Mouse (Mus musculus) midbrain, embryonic 14.5 days (tissue): ENCODE measurements around the gene Cd200r1. TPM values are rescaled to one million over a fixed set of nuclear protein-coding genes. Genes with fewer than 3 reads are reported as not detected.

Source experiments
- ATAC-seq: fragments of 200-750 bp; cut with Nextera tagmentation; 2 replicates; pipeline ENCODE4 v1.8.0; 2017; ENCODE audit warnings: moderate number of reproducible peaks, moderate library complexity; ENCODE audit not compliant: low FRiP score, low TSS enrichment
- DNase-seq: peaks from one replicate; pipeline ENCODE4 v3.0.0-alpha.2; 2015
- H3K27ac ChIP-seq: fragments of 300-500 bp; sonication (generic); replicated peaks from 2 replicates; pipeline ENCODE4 v1.5.1; 2014; ENCODE audit warnings: mild to moderate bottlenecking, low read depth, low read length, moderate library complexity
- H3K27me3 ChIP-seq: fragments of 300-500 bp; sonication (generic); 2 replicates; pipeline ENCODE4 v1.6.1; 2014; ENCODE audit warnings: low read length, control low read depth, mixed read lengths; ENCODE audit not compliant: control insufficient read depth, insufficient read depth
- H3K36me3 ChIP-seq: fragments of 300-500 bp; sonication (generic); 2 replicates; pipeline ENCODE4 v1.6.1; 2014; ENCODE audit warnings: low read length, control low read depth; ENCODE audit not compliant: control insufficient read depth, insufficient read depth
- H3K4me1 ChIP-seq: fragments of 300-500 bp; sonication (generic); 2 replicates; pipeline ENCODE4 v1.6.1; 2014; ENCODE audit warnings: mild to moderate bottlenecking, antibody characterized with exemption, low read length, control low read depth; ENCODE audit not compliant: control insufficient read depth, insufficient read depth
- H3K4me2 ChIP-seq: fragments of 300-500 bp; sonication (generic); 2 replicates; pipeline ENCODE4 v1.6.1; 2014; ENCODE audit warnings: mild to moderate bottlenecking, low read length, moderate library complexity
- H3K4me3 ChIP-seq: fragments of 300-500 bp; sonication (generic); replicated peaks from 2 replicates; pipeline ENCODE4 v1.5.1; 2014; ENCODE audit warnings: low read depth, low read length
- H3K9ac ChIP-seq: fragments of 300-500 bp; sonication (generic); replicated peaks from 2 replicates; pipeline ENCODE4 v1.6.1; 2014; ENCODE audit warnings: mild to moderate bottlenecking, low read length, moderate library complexity
- H3K9me3 ChIP-seq: fragments of 300-500 bp; sonication (generic); 2 replicates; pipeline ENCODE4 v1.6.1; 2016; ENCODE audit warnings: low read length, control low read depth, mixed read lengths; ENCODE audit not compliant: control insufficient read depth
- WGBS: fragments of 180-500 bp; shearing (Covaris S2); extraction: QIAGEN DNeasy Blood & Tissue Kit; methylation state at CpG from one replicate; pipeline ENCODE4 v1.1.7; 2014; 5-methylcytosine and 5-hydroxymethylcytosine counted together
- polyA plus RNA-seq: library from polyadenylated mRNA; unstranded; fragments of >200 nt; fragmentation: Nextera tagmentation; extraction: Ambion mirVana; gene quantifications from 2 replicates; pipeline ENCODE4 v1.2.1, GENCODE M21; 2014

Gene Cd200r1
- polyA plus RNA-seq, 1 experiment from 2014 or later: 0.61 TPM

- H3K9me3 ChIP-seq: no peaks in the 10 kb centered on the region
- no peaks in the 10 kb centered on the region for H3K27me3 ChIP-seq
- peak overlapping the region; percentile 90 for H3K27ac ChIP-seq
- ATAC-seq: peak; percentile 41
- peaks cover 13% of the 10 kb centered on the region for H3K36me3 ChIP-seq
- peak; percentile 83 for DNase-seq
- H3K4me2 ChIP-seq: peak overlapping the region; percentile 67
- WGBS: under 1% methylated on average over 14 of the region's 14 CpGs
- H3K9ac ChIP-seq: peak overlapping the region; percentile 71
- peaks cover 6% of the 10 kb centered on the region for H3K4me1 ChIP-seq
- H3K4me3 ChIP-seq: peak overlapping the region; percentile 71
Observed at GRCm38 (mm10) chr16:44724847-44725246, 40.7 kb upstream of the Cd200r1 start.

- ATAC-seq: no peak
- Histone ChIP-seq H3K27me3 (no peaks in the 10 kb centered on the region), H3K9ac (peak overlapping the region; percentile 71; the same call in 1 of the 2 replicates), H3K36me3 (peaks cover 15% of the 10 kb centered on the region), H3K4me2 (peak overlapping the region; percentile 67), H3K27ac (no peak overlapping the region), H3K9me3 (no peaks in the 10 kb centered on the region), H3K4me1 (peaks cover 6% of the 10 kb centered on the region), H3K4me3 (peak overlapping the region; percentile 71)
- WGBS: 51% methylated on average over 14 of the region's 14 CpGs
- peak; percentile 88 for DNase-seq
Observed at GRCm38 (mm10) chr16:44725286-44726223, 40.0 kb upstream of the Cd200r1 start.

GRCm38 (mm10) chr16:44727525-44727924 lies 38.0 kb upstream of the Cd200r1 start:
- Histone ChIP-seq H3K4me3 (no peak overlapping the region), H3K9ac (no peak overlapping the region), H3K4me1 (peaks cover 6% of the 10 kb centered on the region), H3K36me3 (peaks cover 33% of the 10 kb centered on the region), H3K9me3 (no peaks in the 10 kb centered on the region), H3K27ac (no peak overlapping the region), H3K27me3 (no peaks in the 10 kb centered on the region), H3K4me2 (no peak overlapping the region)
- no peak for DNase-seq
- 96% methylated on average over 3 of the region's 3 CpGs for WGBS
- ATAC-seq: no peak

GRCm38 (mm10) chr16:44734059-44734458 lies 31.5 kb upstream of the Cd200r1 start:
- peaks cover 85% of the 10 kb centered on the region for H3K36me3 ChIP-seq
- WGBS: 94% methylated on average over 3 of the region's 3 CpGs
- no peaks in the 10 kb centered on the region for H3K9me3 ChIP-seq
- no peak overlapping the region for H3K4me3 ChIP-seq
- no peaks in the 10 kb centered on the region for H3K4me1 ChIP-seq
- H3K9ac ChIP-seq: no peak overlapping the region
- H3K27me3 ChIP-seq: no peaks in the 10 kb centered on the region
- H3K4me2 ChIP-seq: no peak overlapping the region
- ATAC-seq: no peak
- DNase-seq: no peak
- H3K27ac ChIP-seq: no peak overlapping the region

GRCm38 (mm10) chr16:44735676-44736075 lies 29.9 kb upstream of the Cd200r1 start:
- Histone ChIP-seq H3K4me2 (no peak overlapping the region), H3K27ac (no peak overlapping the region), H3K4me3 (no peak overlapping the region), H3K36me3 (peaks cover 81% of the 10 kb centered on the region), H3K4me1 (no peaks in the 10 kb centered on the region), H3K9ac (no peak overlapping the region), H3K27me3 (no peaks in the 10 kb centered on the region), H3K9me3 (no peaks in the 10 kb centered on the region)
- DNase-seq (no peak), ATAC-seq (no peak)
- WGBS: 94% methylated on average over 5 of the region's 5 CpGs

- H3K4me2 ChIP-seq: no peak overlapping the region
- H3K9ac ChIP-seq: no peak overlapping the region
- no peak for ATAC-seq
- H3K27ac ChIP-seq: no peak overlapping the region
- H3K36me3 ChIP-seq: peaks cover 81% of the 10 kb centered on the region
- H3K4me3 ChIP-seq: no peak overlapping the region
- H3K27me3 ChIP-seq: no peaks in the 10 kb centered on the region
- 92% methylated on average over 4 of the region's 4 CpGs for WGBS
- no peak for DNase-seq
- no peaks in the 10 kb centered on the region for H3K4me1 ChIP-seq
- no peaks in the 10 kb centered on the region for H3K9me3 ChIP-seq
Observed at GRCm38 (mm10) chr16:44736118-44736517, 29.4 kb upstream of the Cd200r1 start.

GRCm38 (mm10) chr16:44742753-44743152 lies 22.8 kb upstream of the Cd200r1 start:
- no peak overlapping the region for H3K4me3 ChIP-seq
- WGBS: 98% methylated on average over 1 of the region's 1 CpGs

GRCm38 (mm10) chr16:44745471-44745865 lies 20.1 kb upstream of the Cd200r1 start:
- DNase-seq (no peak), ATAC-seq (no peak)
- no peaks in the 10 kb centered on the region for H3K27me3 ChIP-seq
- H3K27ac ChIP-seq: peak overlapping the region; percentile 97
- H3K4me2 ChIP-seq: peak overlapping the region; percentile 84
- peak overlapping the region; percentile 82 for H3K4me3 ChIP-seq
- H3K36me3 ChIP-seq: peaks cover 20% of the 10 kb centered on the region
- no peaks in the 10 kb centered on the region for H3K9me3 ChIP-seq
- WGBS: 7% methylated on average over 14 of the region's 14 CpGs
- peak overlapping the region; percentile 89 for H3K9ac ChIP-seq
- H3K4me1 ChIP-seq: peaks cover 17% of the 10 kb centered on the region; the same call in 1 of the 2 replicates

More at GRCm38 (mm10) chr16:44742753-44743152, 22.8 kb upstream of the Cd200r1 start:
- DNase-seq (no peak), ATAC-seq (no peak)
- Histone ChIP-seq H3K27me3 (no peaks in the 10 kb centered on the region), H3K9ac (no peak overlapping the region), H3K9me3 (no peaks in the 10 kb centered on the region), H3K4me2 (no peak overlapping the region), H3K36me3 (peaks cover 38% of the 10 kb centered on the region), H3K4me1 (peaks cover 17% of the 10 kb centered on the region; the same call in 1 of the 2 replicates), H3K27ac (no peak overlapping the region)
